Mouse (Mus musculus) C2C12 (cell line): ENCODE results near the gene Snx9. TPM values are rescaled to one million over a fixed set of nuclear protein-coding genes. Genes with fewer than 3 reads are reported as not detected.

ENCODE experiments used
- H3K27me3 ChIP-seq: one replicate; pipeline ENCODE4 v1.6.1; 2011; ENCODE audit not compliant: control insufficient read depth, insufficient read depth, insufficient read length
- H3K36me3 ChIP-seq: one replicate; pipeline ENCODE4 v1.6.1; 2011; ENCODE audit not compliant: control insufficient read depth, insufficient read depth
- H3K4me3 ChIP-seq: one replicate; pipeline ENCODE4 v1.5.1; 2011; ENCODE audit warnings: mild to moderate bottlenecking, control low read depth; ENCODE audit not compliant: poor library complexity, insufficient read depth, severe bottlenecking
- H3K79me2 ChIP-seq: one replicate; pipeline ENCODE4 v1.6.1; 2011; ENCODE audit not compliant: control insufficient read depth, insufficient read depth
- H3K79me3 ChIP-seq: one replicate; pipeline ENCODE4 v1.6.1; 2011; ENCODE audit warnings: low read depth, control low read depth
- H3ac ChIP-seq: one replicate; pipeline ENCODE3; 2011; ENCODE audit warnings: low read depth; ENCODE audit not compliant: control insufficient read depth, insufficient read length
- CEBPB ChIP-seq: IDR thresholded peaks from one replicate; pipeline ENCODE4 v1.6.1; 2011; ENCODE audit warnings: low read depth, mild to moderate bottlenecking, control low read depth, moderate library complexity
- CTCF ChIP-seq: IDR thresholded peaks from one replicate; pipeline ENCODE4 v1.5.1; 2011; ENCODE audit not compliant: control insufficient read depth, insufficient read depth, insufficient read length
- FOSL1 ChIP-seq: IDR thresholded peaks from one replicate; pipeline ENCODE4 v1.8.0; 2011; ENCODE audit warnings: mild to moderate bottlenecking, low read length; ENCODE audit not compliant: poor library complexity, insufficient read depth, severe bottlenecking
- MAX ChIP-seq: IDR thresholded peaks from one replicate; pipeline ENCODE4 v1.6.1; 2011; ENCODE audit warnings: mild to moderate bottlenecking, control low read depth
- MYOD1 ChIP-seq: IDR thresholded peaks from one replicate; pipeline ENCODE4 v1.6.1; 2011; ENCODE audit warnings: low read depth; ENCODE audit not compliant: control insufficient read depth, insufficient read length
- MYOG ChIP-seq: IDR thresholded peaks from one replicate; pipeline ENCODE4 v1.6.1; 2011; ENCODE audit not compliant: control insufficient read depth, insufficient read length; ENCODE audit errors: extremely low read depth
- USF1 ChIP-seq: IDR thresholded peaks from one replicate; pipeline ENCODE4 v1.6.1; 2011; ENCODE audit warnings: low read depth, mild to moderate bottlenecking, control low read depth, moderate library complexity
- polyA plus RNA-seq: library from polyadenylated mRNA; unstranded; fragments of >200 nt; fragmentation: generic; extraction: Trizol; gene quantifications from one replicate; pipeline ENCODE4 v1.2.1, GENCODE M21; 2012; ENCODE audit warnings: missing spikeins

Gene Snx9
- polyA plus RNA-seq, 1 experiment: 57.5 TPM

- H3ac ChIP-seq: no peak overlapping the region
- TF ChIP-seq CEBPB: no peak
- TF ChIP-seq USF1: no peak
- TF ChIP-seq MYOG: no peak
- no peak for TF ChIP-seq MAX
- no peak for TF ChIP-seq MYOD1
- no peak for TF ChIP-seq FOSL1
- no peak for TF ChIP-seq CTCF
- H3K79me2 ChIP-seq: no peaks in the 10 kb centered on the region
- no peaks in the 10 kb centered on the region for H3K27me3 ChIP-seq
- no peak overlapping the region for H3K4me3 ChIP-seq
- no peaks in the 10 kb centered on the region for H3K79me3 ChIP-seq
- peaks cover 43% of the 10 kb centered on the region for H3K36me3 ChIP-seq
These were observed 54.9 kb downstream of the Snx9 start for GRCm38 (mm10) chr17:5896066-5896465.

GRCm38 (mm10) chr17:5896607-5897006, 55.5 kb downstream of the Snx9 start:
- Histone ChIP-seq H3K4me3 (no peak overlapping the region), H3K27me3 (no peaks in the 10 kb centered on the region), H3ac (no peak overlapping the region), H3K79me3 (no peaks in the 10 kb centered on the region), H3K36me3 (peaks cover 45% of the 10 kb centered on the region), H3K79me2 (no peaks in the 10 kb centered on the region)
- no peak for TF ChIP-seq USF1
- no peak for TF ChIP-seq CTCF
- TF ChIP-seq MYOD1: no peak

GRCm38 (mm10) chr17:5897326-5898200, 56.4 kb downstream of the Snx9 start:
- no peak overlapping the region for H3K4me3 ChIP-seq
- no peak overlapping the region for H3ac ChIP-seq
- H3K79me2 ChIP-seq: no peaks in the 10 kb centered on the region
- TF ChIP-seq FOSL1 (no peak), USF1 (no peak), MAX (no peak), MYOG (no peak)
- peaks cover 50% of the 10 kb centered on the region for H3K36me3 ChIP-seq
- no peaks in the 10 kb centered on the region for H3K27me3 ChIP-seq
- no peaks in the 10 kb centered on the region for H3K79me3 ChIP-seq

DNA sequence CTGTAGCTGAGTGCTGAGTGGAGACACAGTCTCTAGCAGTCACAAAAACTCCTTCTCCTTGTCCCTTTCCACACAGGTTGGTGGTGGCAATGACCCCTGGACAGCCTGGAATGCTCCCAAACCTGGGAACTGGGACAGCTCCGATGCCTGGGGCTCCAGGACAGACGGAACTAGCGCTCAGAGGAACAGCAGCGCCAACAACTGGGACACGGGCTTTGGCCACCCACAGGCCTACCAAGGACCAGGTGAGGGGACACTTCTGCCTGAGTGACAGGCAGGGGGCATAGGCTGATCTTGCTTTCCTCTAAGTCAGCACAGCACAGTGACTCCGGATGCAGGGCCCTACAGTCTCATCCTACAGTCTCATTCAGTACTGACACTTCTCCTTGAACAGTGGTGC, 58.1 kb downstream of the Snx9 start:
- no peak overlapping the region for H3K4me3 ChIP-seq
- no peak for TF ChIP-seq MYOG
- TF ChIP-seq CEBPB: no peak
- no peak for TF ChIP-seq CTCF
- no peak for TF ChIP-seq FOSL1
- TF ChIP-seq USF1: no peak
- no peak for TF ChIP-seq MYOD1
- TF ChIP-seq MAX: no peak

DNA sequence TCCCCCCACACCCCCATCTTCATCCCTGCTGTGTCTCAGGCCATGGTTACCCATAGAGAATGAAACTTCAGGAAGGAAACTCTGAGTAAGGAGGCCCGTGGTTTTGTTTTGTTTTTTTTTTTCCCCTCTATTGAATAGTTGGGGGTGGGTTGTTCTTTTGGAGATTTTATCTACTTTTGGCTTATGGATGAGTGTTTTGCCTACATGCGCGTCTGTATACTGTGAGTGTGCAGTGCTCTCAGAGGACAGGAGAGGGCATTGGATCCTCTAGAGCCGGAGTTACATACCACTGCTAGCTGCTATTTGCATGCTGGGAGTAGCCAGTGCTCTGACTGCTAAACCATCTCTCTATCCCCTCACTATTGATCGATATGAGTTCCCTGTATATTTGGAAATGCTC, 60.3 kb downstream of the Snx9 start:
- H3ac ChIP-seq: no peak overlapping the region
- H3K4me3 ChIP-seq: no peak overlapping the region
- TF ChIP-seq MYOG (no peak), CEBPB (no peak), MYOD1 (no peak), FOSL1 (no peak), CTCF (no peak), USF1 (no peak), MAX (no peak)
- H3K36me3 ChIP-seq: peaks cover 56% of the 10 kb centered on the region
- H3K27me3 ChIP-seq: no peaks in the 10 kb centered on the region
- no peaks in the 10 kb centered on the region for H3K79me2 ChIP-seq
- H3K79me3 ChIP-seq: no peaks in the 10 kb centered on the region

More for the DNA sequence above, 58.1 kb downstream of the Snx9 start:
- H3K36me3 ChIP-seq: peaks cover 50% of the 10 kb centered on the region
- no peaks in the 10 kb centered on the region for H3K79me2 ChIP-seq
- no peak overlapping the region for H3ac ChIP-seq
- no peaks in the 10 kb centered on the region for H3K27me3 ChIP-seq
- no peaks in the 10 kb centered on the region for H3K79me3 ChIP-seq
